Mouse (Mus musculus) myocyte (in vitro differentiated cells): Measurements from ENCODE around the gene Ino80.

Experiments used
- MAX ChIP-seq: IDR thresholded peaks from one replicate; pipeline ENCODE4 v1.6.1; 2011; ENCODE audit warnings: low read depth, mild to moderate bottlenecking, control low read depth
- POLR2A ChIP-seq: IDR thresholded peaks from one replicate; pipeline ENCODE4 v1.6.1; 2011; ENCODE audit warnings: low read depth, mild to moderate bottlenecking, control low read depth, moderate library complexity; ENCODE audit not compliant: insufficient read length
- REST ChIP-seq: IDR thresholded peaks from one replicate; pipeline ENCODE4 v1.6.1; 2011; ENCODE audit warnings: mild to moderate bottlenecking, control low read depth, moderate library complexity; ENCODE audit not compliant: insufficient read depth, insufficient read length

DNA sequence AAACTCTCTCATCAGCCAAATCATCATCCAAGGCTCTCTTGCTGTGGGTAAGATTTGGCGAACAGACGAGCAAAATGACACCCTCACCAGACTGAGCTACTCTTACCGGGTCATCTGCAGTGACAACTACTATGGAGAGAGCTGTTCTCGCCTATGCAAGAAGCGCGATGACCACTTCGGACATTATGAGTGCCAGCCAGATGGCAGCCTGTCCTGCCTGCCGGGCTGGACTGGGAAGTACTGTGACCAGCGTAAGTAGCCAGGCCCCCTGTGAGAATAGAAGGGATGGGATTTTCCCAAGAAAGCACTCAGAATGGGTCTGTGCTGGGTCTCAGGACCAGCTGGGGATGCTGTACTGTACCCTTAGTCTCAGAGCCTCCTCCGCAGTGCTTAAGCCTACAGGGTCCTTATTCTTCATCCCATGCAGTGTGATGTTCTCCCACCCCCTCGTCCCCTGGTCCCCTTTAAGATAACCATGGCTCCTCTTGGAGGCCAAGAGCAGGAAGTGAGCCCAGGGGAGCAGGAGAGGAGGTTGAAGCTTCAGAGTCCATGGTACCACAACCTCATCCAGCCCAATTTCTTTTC lies 149.5 kb downstream of the Ino80 start:
- TF ChIP-seq POLR2A (no peak), MAX (no peak), REST (no peak)
